Mouse (Mus musculus) bone marrow macrophage, adult 2 months (primary cell): ENCODE measurements around the gene Nfil3. TPM values are rescaled to one million over a fixed set of nuclear protein-coding genes. Genes with fewer than 3 reads are reported as not detected.

Experiments
- H3K27ac ChIP-seq: 2 replicates; pipeline ENCODE4 v1.5.1; 2012; ENCODE audit warnings: low read depth, low read length; ENCODE audit not compliant: insufficient read depth
- H3K4me1 ChIP-seq: 2 replicates; pipeline ENCODE4 v1.6.1; 2012; ENCODE audit warnings: low read length; ENCODE audit not compliant: control insufficient read depth, insufficient read depth
- H3K4me3 ChIP-seq: 2 replicates; pipeline ENCODE4 v1.5.1; 2012; ENCODE audit warnings: mild to moderate bottlenecking, low read length, moderate library complexity; ENCODE audit not compliant: insufficient read depth
- CTCF ChIP-seq: IDR thresholded peaks from 2 replicates; pipeline ENCODE4 v1.5.1; 2012; ENCODE audit warnings: low read depth, mild to moderate bottlenecking, low read length, moderate library complexity
- POLR2A ChIP-seq: IDR thresholded peaks from 2 replicates; pipeline ENCODE4 v1.6.1; 2012; ENCODE audit warnings: mild to moderate bottlenecking, low read depth, low read length, borderline replicate concordance
- polyA plus RNA-seq: library from polyadenylated mRNA; stranded (reverse); fragments of >200 nt; gene quantifications from 2 replicates; pipeline ENCODE4 v1.2.4, GENCODE M21; 2012; ENCODE audit not compliant: missing spikeins, insufficient read depth, insufficient read length

The Nfil3 gene
- polyA plus RNA-seq, 1 experiment, result 11.7 TPM

DNA sequence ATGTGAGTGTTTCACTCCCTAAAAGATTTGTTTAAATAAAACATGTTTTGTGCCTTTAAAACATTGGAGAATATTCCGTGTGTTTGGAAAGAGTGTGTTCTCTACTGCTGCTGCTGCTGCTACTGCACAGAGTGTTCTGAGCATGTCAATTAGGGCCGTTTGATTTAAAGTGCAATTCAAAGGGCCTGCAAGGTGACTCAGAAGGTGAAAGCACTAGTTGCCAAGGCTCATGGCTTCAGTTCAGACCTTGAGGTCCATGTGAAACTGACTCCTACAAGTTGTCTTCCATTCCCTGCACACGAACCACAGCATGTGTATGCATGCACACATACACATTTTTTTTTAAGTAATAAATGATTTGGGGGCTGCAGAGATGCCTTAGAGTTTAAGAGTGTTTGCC is 22.4 kb upstream of the Nfil3 start:
- Histone ChIP-seq H3K4me3 (no peak overlapping the region), H3K4me1 (peaks cover 16% of the 10 kb centered on the region), H3K27ac (no peak overlapping the region)
- TF ChIP-seq POLR2A (no peak), CTCF (no peak)

DNA sequence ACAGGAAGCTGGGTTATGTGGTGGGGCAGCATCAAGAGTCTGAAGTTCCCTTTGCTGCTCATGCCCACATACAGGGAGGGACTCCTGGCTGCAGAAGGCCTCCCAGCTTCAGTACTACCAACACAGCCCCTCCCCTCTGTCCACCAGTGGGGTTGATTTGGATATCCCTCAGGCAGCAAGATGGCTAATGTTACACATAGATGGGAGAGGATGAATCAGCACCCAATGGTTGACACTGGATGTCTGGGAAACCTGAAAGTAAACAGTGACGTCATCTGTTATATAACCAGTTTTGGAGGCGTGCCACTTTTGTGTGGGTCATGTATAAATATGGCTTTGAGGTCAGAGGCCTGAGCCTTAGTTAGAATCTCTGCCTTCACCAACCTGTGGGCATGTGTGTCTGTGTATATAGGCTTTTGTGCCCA is 20.6 kb upstream of the Nfil3 start:
- H3K27ac ChIP-seq, result no peak overlapping the region
- no peak overlapping the region for H3K4me3 ChIP-seq
- H3K4me1 ChIP-seq, result peaks cover 16% of the 10 kb centered on the region
- TF ChIP-seq CTCF (no peak), POLR2A (no peak)

DNA sequence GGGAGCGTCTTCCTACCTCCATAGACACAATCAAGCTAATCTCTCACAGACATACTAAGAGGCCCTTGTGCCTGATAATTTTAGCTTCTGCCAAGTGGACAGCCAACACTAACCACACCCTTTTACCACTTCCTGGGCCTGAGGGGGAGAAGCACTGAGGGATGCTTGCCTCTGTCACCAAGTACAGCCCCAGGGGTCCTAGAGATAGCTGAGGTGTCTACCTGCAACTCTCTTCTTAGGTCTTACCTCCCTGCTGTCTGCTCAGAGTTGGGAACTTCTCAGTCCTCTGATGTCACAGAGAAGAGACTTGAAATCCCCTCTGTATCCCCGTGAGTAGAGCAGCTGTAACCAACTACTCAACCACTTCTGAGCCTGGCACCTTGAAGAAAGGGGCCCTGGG is 19.6 kb upstream of the Nfil3 start:
- no peak overlapping the region for H3K27ac ChIP-seq
- TF ChIP-seq CTCF (no peak), POLR2A (no peak)
- H3K4me3 ChIP-seq, result no peak overlapping the region
- peaks cover 16% of the 10 kb centered on the region for H3K4me1 ChIP-seq

DNA sequence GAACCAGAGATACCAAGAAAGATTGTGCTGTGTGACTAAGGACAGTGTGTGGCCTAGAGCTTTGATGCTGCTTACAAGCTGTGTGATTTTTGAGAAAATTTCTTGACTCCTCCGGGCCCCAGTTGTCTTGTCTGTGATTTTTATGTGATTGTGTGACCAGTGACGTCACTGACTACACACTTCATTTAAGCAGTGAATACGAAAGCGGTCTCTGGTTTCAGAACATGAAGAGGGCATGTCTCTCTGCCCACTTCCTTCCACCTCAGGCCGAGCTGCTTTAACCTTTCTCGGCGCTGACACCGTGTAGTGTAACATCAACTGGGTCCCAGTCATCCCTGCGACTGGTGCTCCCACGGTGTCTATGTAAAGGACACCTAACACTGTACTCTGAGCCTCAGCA is 17.7 kb upstream of the Nfil3 start:
- Histone ChIP-seq H3K4me3 (no peak overlapping the region), H3K4me1 (peaks cover 16% of the 10 kb centered on the region), H3K27ac (no peak overlapping the region)
- TF ChIP-seq CTCF (no peak), POLR2A (no peak)

DNA sequence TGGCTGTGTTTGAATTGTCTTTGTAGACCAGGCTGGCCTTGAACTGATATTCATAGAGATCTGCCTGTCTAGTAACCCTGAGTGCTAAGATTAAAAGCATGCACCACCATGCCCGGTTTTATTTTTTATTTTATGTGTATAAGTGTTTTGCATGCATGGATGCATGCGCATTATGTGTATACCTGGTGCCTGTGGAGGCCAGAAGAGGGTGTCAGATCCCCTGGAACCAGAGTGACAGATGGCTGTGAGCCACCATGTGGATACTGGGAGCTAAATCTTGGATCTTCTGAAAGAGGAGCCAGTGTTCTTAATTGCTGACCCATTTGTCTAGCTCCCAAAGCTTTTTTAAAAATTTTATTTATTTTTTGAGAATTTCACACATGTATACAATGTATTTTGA is 16.9 kb upstream of the Nfil3 start:
- Histone ChIP-seq H3K4me1 (peaks cover 16% of the 10 kb centered on the region), H3K27ac (no peak overlapping the region), H3K4me3 (no peak overlapping the region)
- TF ChIP-seq CTCF, result no peak
- TF ChIP-seq POLR2A, result no peak

DNA sequence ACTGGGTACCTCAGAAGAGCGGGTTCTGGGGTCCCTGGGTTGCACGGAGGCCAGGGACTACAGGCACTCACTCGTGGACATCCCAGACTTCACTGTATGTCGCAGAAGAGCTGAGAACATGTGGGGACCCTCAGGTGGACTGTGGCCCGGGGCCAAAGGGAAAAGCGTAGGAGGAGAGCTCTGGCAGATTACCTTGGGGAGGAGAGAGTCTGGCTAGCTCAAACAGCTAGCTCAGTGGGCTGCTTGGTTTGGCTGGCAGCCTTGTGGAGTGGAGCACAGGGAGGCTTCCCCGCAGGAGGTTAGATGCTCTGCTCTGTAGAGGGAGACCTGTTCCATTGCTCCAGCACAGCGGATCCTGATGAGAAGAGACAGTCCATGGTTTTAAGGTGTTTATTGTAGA is 15.3 kb upstream of the Nfil3 start:
- H3K27ac ChIP-seq, result no peak overlapping the region
- no peak overlapping the region for H3K4me3 ChIP-seq
- TF ChIP-seq CTCF (no peak), POLR2A (no peak)
- peaks cover 11% of the 10 kb centered on the region for H3K4me1 ChIP-seq

DNA sequence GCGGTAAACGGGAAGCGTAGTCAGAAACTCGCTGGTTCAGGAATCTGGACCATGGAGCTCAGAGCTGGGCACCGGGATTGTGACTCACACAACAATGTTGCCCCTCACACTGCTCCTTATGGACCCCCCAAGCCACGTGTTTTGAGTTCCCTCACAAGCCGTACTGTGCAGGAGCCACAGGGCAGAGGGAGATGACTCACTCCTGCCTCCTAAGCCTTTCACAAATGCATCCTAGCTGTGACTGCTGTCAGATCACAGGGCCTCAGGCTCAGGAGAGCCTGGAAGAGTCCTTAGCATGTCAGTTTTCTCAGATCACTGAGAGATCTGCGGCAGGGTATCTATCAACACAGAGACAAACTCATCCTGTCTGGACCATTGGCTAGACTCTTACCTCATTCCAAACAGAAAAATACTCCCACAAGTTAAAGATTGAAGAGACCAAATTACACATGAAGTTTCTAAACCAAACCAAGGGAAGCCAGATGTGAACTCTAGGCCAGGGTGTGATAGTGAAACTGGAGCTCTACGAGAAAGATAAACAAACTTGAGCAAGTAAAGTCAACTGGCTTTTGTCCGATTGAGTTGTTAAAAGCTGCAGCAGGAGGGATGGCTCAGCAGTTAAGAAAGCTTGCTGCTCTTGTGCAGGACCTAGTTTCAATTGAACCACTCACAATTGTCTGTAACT is 13.5 kb upstream of the Nfil3 start:
- Histone ChIP-seq H3K4me1 (no peaks in the 10 kb centered on the region), H3K4me3 (no peak overlapping the region), H3K27ac (no peak overlapping the region)
- TF ChIP-seq POLR2A (no peak), CTCF (no peak)

DNA sequence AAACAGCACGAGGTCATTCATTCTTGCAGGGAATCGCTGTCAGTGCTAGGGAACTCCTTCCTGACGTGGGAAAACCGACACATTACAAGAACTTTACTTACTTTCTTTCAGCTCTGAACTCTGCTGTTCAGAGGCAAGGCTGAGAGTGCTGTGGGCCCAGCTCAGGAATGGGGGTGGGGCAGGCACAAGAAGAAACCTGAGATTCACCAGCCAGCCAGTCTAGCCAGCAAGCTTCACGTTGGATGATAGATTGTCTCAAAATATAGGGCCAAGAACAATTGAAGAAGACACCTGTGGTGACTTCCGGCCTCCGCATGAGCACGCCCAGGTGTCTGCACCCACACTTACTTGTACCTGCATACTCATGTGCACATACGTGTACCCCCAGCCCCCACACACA is 9.3 kb upstream of the Nfil3 start:
- no peak overlapping the region for H3K4me3 ChIP-seq
- no peak overlapping the region for H3K27ac ChIP-seq
- TF ChIP-seq POLR2A, result no peak
- TF ChIP-seq CTCF, result no peak
- peaks cover 14% of the 10 kb centered on the region for H3K4me1 ChIP-seq

DNA sequence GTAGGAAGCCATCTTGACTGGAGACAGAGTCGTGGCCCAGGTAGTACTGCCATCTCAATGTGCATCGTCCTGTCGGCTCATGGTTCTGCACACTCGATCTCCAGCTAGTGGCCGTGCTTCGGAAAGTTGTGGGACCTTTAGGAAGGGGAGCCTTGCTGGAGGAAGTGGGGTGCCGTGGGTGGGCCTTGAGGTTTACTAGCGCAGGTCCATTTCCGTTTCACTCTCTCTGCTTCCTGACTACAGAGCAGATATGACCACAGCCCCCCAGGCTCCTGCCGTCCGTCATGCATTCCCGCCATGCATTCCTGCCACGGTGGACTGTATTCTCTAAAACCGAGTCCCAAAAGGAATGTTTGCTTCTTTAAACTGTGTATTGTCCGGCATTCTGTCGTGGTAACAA is 8.1 kb upstream of the Nfil3 start:
- TF ChIP-seq POLR2A (no peak), CTCF (no peak)
- Histone ChIP-seq H3K27ac (no peak overlapping the region), H3K4me1 (peaks cover 23% of the 10 kb centered on the region), H3K4me3 (no peak overlapping the region)

DNA sequence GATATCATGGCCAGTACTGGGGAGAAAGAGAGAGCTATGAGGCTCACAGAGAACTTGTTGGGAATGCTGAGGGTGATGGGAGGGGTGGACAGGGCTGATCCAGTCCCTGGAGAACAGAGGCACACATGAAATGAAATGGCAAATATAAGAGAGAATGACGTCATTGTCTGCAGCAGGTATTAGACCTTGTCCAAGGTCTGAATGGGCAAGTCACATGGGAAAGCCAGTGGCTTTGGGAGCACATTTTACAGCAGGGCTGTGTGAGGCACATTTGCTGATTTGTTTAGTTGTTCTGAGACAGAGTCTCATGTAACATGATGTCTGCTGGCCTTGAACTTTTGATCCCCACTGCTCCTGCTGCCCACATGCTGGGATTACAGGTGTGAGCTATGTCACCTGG is 7.0 kb upstream of the Nfil3 start:
- H3K27ac ChIP-seq, result no peak overlapping the region
- H3K4me3 ChIP-seq, result no peak overlapping the region
- peaks cover 25% of the 10 kb centered on the region for H3K4me1 ChIP-seq
- TF ChIP-seq CTCF (no peak), POLR2A (no peak)
